Mouse (Mus musculus): ENCODE measurements around the gene Slc9a3r1. TPM values are rescaled to one million over a fixed set of nuclear protein-coding genes. Genes with fewer than 3 reads are reported as not detected.

Slc9a3r1 gene
- polyA plus RNA-seq, 1 experiment from 2014 or later, result 56.9 TPM

- H3K9ac ChIP-seq (replicated peaks; ENCODE audit: low read depth), result no peak overlapping the region
- H3K9me3 ChIP-seq (ENCODE audit: low read length), result no peaks in the 10 kb centered on the region
- no peaks in the 10 kb centered on the region for H3K27me3 ChIP-seq (replicated peaks; ENCODE audit: insufficient read depth, low read length)
- H3K27ac ChIP-seq (ENCODE audit: low read length), result no peak overlapping the region
- H3K4me3 ChIP-seq (ENCODE audit: low read depth, low read length), result no peak overlapping the region
- H3K4me1 ChIP-seq (ENCODE audit: insufficient read depth, low read depth, low read length), result no peaks in the 10 kb centered on the region; the same call in 1 of the 2 replicates
- TF ChIP-seq EP300 (IDR thresholded peaks at IDR 0.05) (no peak), CTCF (IDR thresholded peaks at IDR 0.05) (no peak)
- DNase-seq (ENCODE audit: low spot score), result no peak
- no peak overlapping the region for H3K4me2 ChIP-seq (replicated peaks; ENCODE audit: low read depth, low read length)
- no peak for ATAC-seq
- H3K36me3 ChIP-seq (ENCODE audit: insufficient read depth, low read length), result peaks cover 5% of the 10 kb centered on the region; the same call in 1 of the 2 replicates
- WGBS, result 65% methylated on average over 5 of the region's 5 CpGs
Observed at GRCm38 (mm10) chr11:115195933-115196332, 32.8 kb downstream of the Slc9a3r1 start.

GRCm38 (mm10) chr11:115197558-115197957 is 34.4 kb downstream of the Slc9a3r1 start:
- no peak overlapping the region for H3K4me2 ChIP-seq (replicated peaks; ENCODE audit: low read depth, low read length)
- no peak for ATAC-seq
- WGBS, result 80% methylated on average over 8 of the region's 8 CpGs

GRCm38 (mm10) chr11:115198932-115199384 is 35.8 kb downstream of the Slc9a3r1 start:
- 51% methylated on average over 12 of the region's 12 CpGs for WGBS
- H3K4me3 ChIP-seq (ENCODE audit: low read depth, low read length), result no peak overlapping the region
- no peaks in the 10 kb centered on the region for H3K9me3 ChIP-seq (ENCODE audit: low read length)
- H3K4me1 ChIP-seq (ENCODE audit: insufficient read depth, low read depth, low read length), result no peaks in the 10 kb centered on the region
- H3K27ac ChIP-seq (ENCODE audit: low read length), result no peak overlapping the region
- ATAC-seq (no peak), DNase-seq (ENCODE audit: low spot score) (peak; percentile 29)
- no peak overlapping the region for H3K9ac ChIP-seq (replicated peaks; ENCODE audit: low read depth)
- H3K4me2 ChIP-seq (replicated peaks; ENCODE audit: low read depth, low read length), result no peak overlapping the region
- peaks cover 5% of the 10 kb centered on the region; the same call in 1 of the 2 replicates for H3K36me3 ChIP-seq (ENCODE audit: insufficient read depth, low read length)
- TF ChIP-seq CTCF (IDR thresholded peaks at IDR 0.05) (no peak), EP300 (IDR thresholded peaks at IDR 0.05) (no peak)
- H3K27me3 ChIP-seq (replicated peaks; ENCODE audit: insufficient read depth, low read length), result no peaks in the 10 kb centered on the region

More at GRCm38 (mm10) chr11:115197558-115197957, 34.4 kb downstream of the Slc9a3r1 start:
- H3K9me3 ChIP-seq (ENCODE audit: low read length), result no peaks in the 10 kb centered on the region
- no peaks in the 10 kb centered on the region for H3K4me1 ChIP-seq (ENCODE audit: insufficient read depth, low read depth, low read length)
- no peaks in the 10 kb centered on the region for H3K27me3 ChIP-seq (replicated peaks; ENCODE audit: insufficient read depth, low read length)
- peaks cover 5% of the 10 kb centered on the region; the same call in 1 of the 2 replicates for H3K36me3 ChIP-seq (ENCODE audit: insufficient read depth, low read length)
- no peak overlapping the region for H3K27ac ChIP-seq (ENCODE audit: low read length)
- DNase-seq (ENCODE audit: low spot score), result no peak
- no peak overlapping the region for H3K9ac ChIP-seq (replicated peaks; ENCODE audit: low read depth)
- H3K4me3 ChIP-seq (ENCODE audit: low read depth, low read length), result no peak overlapping the region
- no peak for TF ChIP-seq EP300 (IDR thresholded peaks at IDR 0.05)
- no peak for TF ChIP-seq CTCF (IDR thresholded peaks at IDR 0.05)

- H3K27ac ChIP-seq (ENCODE audit: low read length), result no peak overlapping the region
- H3K9me3 ChIP-seq (ENCODE audit: low read length), result no peaks in the 10 kb centered on the region
- DNase-seq (ENCODE audit: low spot score) (no peak), ATAC-seq (no peak)
- no peak overlapping the region for H3K4me3 ChIP-seq (ENCODE audit: low read depth, low read length)
- WGBS, result 96% methylated on average over 4 of the region's 4 CpGs
- H3K27me3 ChIP-seq (replicated peaks; ENCODE audit: insufficient read depth, low read length), result no peaks in the 10 kb centered on the region
- H3K9ac ChIP-seq (replicated peaks; ENCODE audit: low read depth), result no peak overlapping the region
- TF ChIP-seq CTCF (IDR thresholded peaks at IDR 0.05) (no peak), EP300 (IDR thresholded peaks at IDR 0.05) (no peak)
- no peak overlapping the region for H3K4me2 ChIP-seq (replicated peaks; ENCODE audit: low read depth, low read length)
- peaks cover 5% of the 10 kb centered on the region; the same call in 1 of the 2 replicates for H3K36me3 ChIP-seq (ENCODE audit: insufficient read depth, low read length)
- H3K4me1 ChIP-seq (ENCODE audit: insufficient read depth, low read depth, low read length), result no peaks in the 10 kb centered on the region
Observed at GRCm38 (mm10) chr11:115200520-115200919, 37.4 kb downstream of the Slc9a3r1 start.

- Histone ChIP-seq H3K9ac (replicated peaks; ENCODE audit: low read depth) (no peak overlapping the region), H3K4me2 (replicated peaks; ENCODE audit: low read depth, low read length) (no peak overlapping the region), H3K9me3 (ENCODE audit: low read length) (no peaks in the 10 kb centered on the region), H3K27ac (ENCODE audit: low read length) (no peak overlapping the region), H3K27me3 (replicated peaks; ENCODE audit: insufficient read depth, low read length) (no peaks in the 10 kb centered on the region), H3K4me1 (ENCODE audit: insufficient read depth, low read depth, low read length) (no peaks in the 10 kb centered on the region), H3K36me3 (ENCODE audit: insufficient read depth, low read length) (peaks cover 13% of the 10 kb centered on the region), H3K4me3 (ENCODE audit: low read depth, low read length) (no peak overlapping the region)
- DNase-seq (ENCODE audit: low spot score), result peak; percentile 80
- peak; percentile 86 for ATAC-seq
- TF ChIP-seq EP300 (IDR thresholded peaks at IDR 0.05), result no peak
- peak; percentile 98 for TF ChIP-seq CTCF (IDR thresholded peaks at IDR 0.05)
- WGBS, result 13% methylated on average over 12 of the region's 12 CpGs
Observed at GRCm38 (mm10) chr11:115202316-115202715, 39.2 kb downstream of the Slc9a3r1 start.

GRCm38 (mm10) chr11:115202756-115203155 is 39.6 kb downstream of the Slc9a3r1 start:
- no peak overlapping the region for H3K27ac ChIP-seq (ENCODE audit: low read length)
- WGBS, result 93% methylated on average over 9 of the region's 9 CpGs
- ATAC-seq (no peak), DNase-seq (ENCODE audit: low spot score) (no peak)
- peaks cover 11% of the 10 kb centered on the region for H3K36me3 ChIP-seq (ENCODE audit: insufficient read depth, low read length)
- H3K9me3 ChIP-seq (ENCODE audit: low read length), result no peaks in the 10 kb centered on the region
- no peaks in the 10 kb centered on the region for H3K27me3 ChIP-seq (replicated peaks; ENCODE audit: insufficient read depth, low read length)
- H3K4me3 ChIP-seq (ENCODE audit: low read depth, low read length), result no peak overlapping the region
- H3K9ac ChIP-seq (replicated peaks; ENCODE audit: low read depth), result no peak overlapping the region
- TF ChIP-seq CTCF (IDR thresholded peaks at IDR 0.05), result no peak
- TF ChIP-seq EP300 (IDR thresholded peaks at IDR 0.05), result no peak
- no peaks in the 10 kb centered on the region for H3K4me1 ChIP-seq (ENCODE audit: insufficient read depth, low read depth, low read length)
- H3K4me2 ChIP-seq (replicated peaks; ENCODE audit: low read depth, low read length), result no peak overlapping the region

- DNase-seq (ENCODE audit: low spot score), result no peak
- no peak for ATAC-seq
- Histone ChIP-seq H3K27me3 (replicated peaks; ENCODE audit: insufficient read depth, low read length) (no peaks in the 10 kb centered on the region), H3K36me3 (ENCODE audit: insufficient read depth, low read length) (peaks cover 8% of the 10 kb centered on the region), H3K9me3 (ENCODE audit: low read length) (no peaks in the 10 kb centered on the region), H3K4me1 (ENCODE audit: insufficient read depth, low read depth, low read length) (no peaks in the 10 kb centered on the region), H3K27ac (ENCODE audit: low read length) (no peak overlapping the region), H3K4me2 (replicated peaks; ENCODE audit: low read depth, low read length) (no peak overlapping the region), H3K4me3 (ENCODE audit: low read depth, low read length) (no peak overlapping the region), H3K9ac (replicated peaks; ENCODE audit: low read depth) (no peak overlapping the region)
- WGBS, result 90% methylated on average over 12 of the region's 12 CpGs
- TF ChIP-seq CTCF (IDR thresholded peaks at IDR 0.05) (no peak), EP300 (IDR thresholded peaks at IDR 0.05) (no peak)
Observed at GRCm38 (mm10) chr11:115208126-115208525, 45.0 kb downstream of the Slc9a3r1 start.

All from lung, postnatal 0 days (tissue).